Mouse (Mus musculus): ENCODE measurements around the gene Sh2b2.
"Not testable (repeated sequence)": the region's sequence is repeated elsewhere in the genome, so short reads cannot be mapped to it uniquely, and the experiment has no call there.

Gene Sh2b2

DNA sequence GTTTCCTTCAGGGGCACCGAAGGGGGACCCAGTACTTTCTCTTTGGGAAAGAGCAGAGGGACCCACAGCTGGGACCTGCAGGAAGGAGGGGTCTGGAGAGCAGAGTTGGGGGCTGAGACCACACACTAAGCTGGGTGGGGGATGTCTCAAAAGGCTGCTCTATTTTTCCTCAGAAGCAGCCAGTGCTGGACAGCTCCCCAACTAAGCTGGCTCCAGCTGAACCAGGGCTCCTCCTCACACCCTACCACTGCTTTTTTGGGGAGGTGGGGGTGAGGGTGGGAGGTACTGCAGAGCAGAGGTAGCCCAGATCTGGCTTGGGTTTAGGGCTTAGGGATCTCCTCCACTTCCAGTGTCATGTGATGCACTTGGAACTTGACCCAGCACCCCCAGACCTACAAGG, 6.0 kb downstream of the Sh2b2 start:
- DNase-seq (ENCODE audit: extremely low spot score) = no peak

DNA sequence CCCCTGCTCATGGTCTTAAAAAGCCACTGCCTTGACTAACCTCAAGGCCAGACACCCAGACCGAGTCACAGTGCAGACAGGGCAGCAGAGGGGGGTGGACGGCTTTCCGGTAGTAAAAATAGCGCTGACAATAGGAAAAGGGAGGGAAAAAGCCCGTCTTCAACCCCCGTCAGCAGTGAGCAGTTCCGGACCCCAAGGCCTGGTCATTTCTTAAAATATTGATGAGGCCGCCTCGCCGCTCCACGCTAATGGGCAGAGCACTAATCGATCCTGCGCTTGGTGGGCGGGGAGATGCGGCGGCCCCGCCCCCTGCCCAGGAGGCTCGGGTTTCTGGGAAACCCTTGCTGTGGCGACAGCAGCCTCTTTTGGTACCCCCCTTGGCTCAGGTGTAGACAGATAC, 8.7 kb downstream of the Sh2b2 start:
- DNase-seq (ENCODE audit: extremely low spot score) = no peak

- DNase-seq (ENCODE audit: extremely low spot score) = no peak
Observed at GRCm38 (mm10) chr5:136236611-136237010, 9.7 kb downstream of the Sh2b2 start.

DNA sequence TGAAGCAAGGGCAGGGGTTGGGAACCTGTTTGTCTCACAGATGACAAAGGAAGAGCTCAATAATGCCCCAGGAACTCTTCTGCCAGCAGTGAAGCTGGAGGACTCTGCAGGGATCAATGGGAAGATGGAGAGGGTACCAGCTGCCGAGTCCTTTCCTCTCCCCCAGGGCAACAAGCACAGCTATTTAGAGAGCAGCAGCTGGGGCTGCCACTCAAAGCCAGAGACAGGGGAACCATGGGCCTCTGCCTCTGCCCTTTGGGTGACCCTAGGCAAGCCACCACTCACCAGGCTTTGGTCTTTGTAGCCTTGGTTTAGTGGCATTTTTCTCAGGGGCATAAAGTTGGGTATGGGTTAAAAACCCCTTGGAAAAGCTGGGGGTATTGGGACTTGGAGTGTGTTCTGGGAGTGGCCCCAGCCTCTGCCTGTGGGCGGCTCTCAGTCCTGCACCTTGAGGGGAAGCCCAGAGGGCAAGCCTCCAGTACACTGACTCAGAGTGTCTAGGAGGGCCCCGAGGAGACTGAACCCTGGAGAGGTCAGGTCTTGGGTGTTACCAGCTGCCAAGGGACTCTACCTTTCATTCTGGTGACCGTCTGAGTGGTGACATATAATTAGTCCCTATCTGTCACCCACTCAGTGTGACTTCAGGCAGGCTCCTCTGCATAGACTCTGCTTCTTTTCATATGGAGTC, 15.9 kb downstream of the Sh2b2 start:
- DNase-seq (ENCODE audit: extremely low spot score) = no peak

DNA sequence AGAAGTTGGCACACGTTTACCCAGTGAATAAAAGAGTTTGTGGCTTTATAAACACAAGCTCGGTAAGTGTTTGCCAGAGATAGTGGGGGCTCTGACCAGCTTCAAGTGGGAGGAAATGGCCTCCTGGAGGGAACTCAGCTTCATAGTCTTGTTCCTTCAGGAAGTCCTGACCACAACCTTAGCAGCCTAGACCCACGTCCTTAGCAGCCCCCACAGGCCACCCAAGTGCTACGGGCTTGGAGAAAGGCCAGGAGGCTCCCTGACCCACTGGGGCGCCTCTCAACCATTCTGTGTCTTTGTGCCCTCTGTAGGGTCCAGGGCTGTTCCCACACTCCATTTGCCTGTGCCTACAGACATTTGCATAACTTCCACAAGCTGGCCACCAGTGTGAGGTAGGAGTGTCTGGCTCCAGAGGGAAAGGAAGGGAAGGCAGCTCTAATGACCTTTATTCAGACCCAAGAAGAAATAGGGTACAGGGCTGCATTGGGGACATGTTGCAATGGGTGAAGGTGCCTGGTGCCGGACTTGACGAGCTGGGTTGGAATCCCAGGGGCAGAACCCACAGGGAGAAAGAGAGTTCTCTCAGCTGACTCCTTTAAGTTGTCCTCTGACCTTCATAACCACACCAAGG, 20.0 kb downstream of the Sh2b2 start:
- no peak for DNase-seq (ENCODE audit: extremely low spot score)

DNA sequence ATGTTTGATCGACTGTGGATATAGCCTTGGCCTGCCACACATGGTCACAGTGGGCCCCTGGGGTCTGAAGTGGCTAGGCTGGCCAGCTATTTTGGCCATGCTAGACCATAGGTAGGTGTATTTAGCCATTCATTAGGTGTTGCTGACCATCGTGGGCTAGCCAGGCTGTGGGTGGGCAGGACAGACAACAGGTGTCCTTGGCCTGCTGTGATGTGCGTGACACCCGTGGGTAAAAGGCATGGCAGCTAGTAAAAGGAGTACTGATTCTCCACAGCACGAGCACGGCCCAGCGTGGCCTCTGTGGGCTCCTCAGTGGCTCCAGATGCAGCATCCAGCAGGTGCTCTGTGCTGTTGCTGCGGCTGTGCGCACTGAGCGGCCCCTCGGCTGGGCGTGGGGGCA, 27.8 kb downstream of the Sh2b2 start:
- DNase-seq (ENCODE audit: extremely low spot score) = no peak

- no peak for DNase-seq (ENCODE audit: extremely low spot score)
Observed at GRCm38 (mm10) chr5:136217932-136218381, 28.4 kb downstream of the Sh2b2 start.

GRCm38 (mm10) chr5:136217004-136217665, 29.2 kb downstream of the Sh2b2 start:
- DNase-seq (ENCODE audit: extremely low spot score) = no peak

GRCm38 (mm10) chr5:136215958-136216357, 30.4 kb downstream of the Sh2b2 start:
- no peak for DNase-seq (ENCODE audit: extremely low spot score)

- no peak for DNase-seq (ENCODE audit: extremely low spot score)
Observed at GRCm38 (mm10) chr5:136215211-136215610, 31.1 kb downstream of the Sh2b2 start.

- no peak for DNase-seq (ENCODE audit: extremely low spot score)
Observed at GRCm38 (mm10) chr5:136213716-136214115, 32.6 kb downstream of the Sh2b2 start.

DNA sequence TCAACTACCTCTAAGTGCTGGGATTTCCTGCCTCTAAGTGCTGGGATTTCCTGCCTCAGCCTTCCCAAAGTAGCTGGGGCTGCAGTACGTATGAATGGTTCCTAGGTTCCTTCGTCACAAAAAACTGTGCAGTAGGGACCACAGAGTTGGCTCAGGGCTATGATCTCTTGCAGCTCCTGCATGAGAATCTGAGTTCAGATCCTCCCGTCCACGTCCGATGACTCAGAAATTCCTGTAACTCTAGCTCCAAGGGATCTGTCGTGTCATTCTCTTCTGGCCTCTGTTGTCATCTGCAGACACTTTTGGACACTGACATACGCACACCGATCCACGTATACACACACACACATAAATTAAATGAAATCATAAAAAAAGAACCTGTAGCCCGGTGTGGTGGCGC, 33.6 kb downstream of the Sh2b2 start:
- no peak for DNase-seq (ENCODE audit: extremely low spot score)

- not testable (repeated sequence) for DNase-seq (ENCODE audit: extremely low spot score)
Observed at GRCm38 (mm10) chr5:136211341-136212102, 34.8 kb downstream of the Sh2b2 start.

- DNase-seq (ENCODE audit: extremely low spot score) = no peak
Observed at GRCm38 (mm10) chr5:136210549-136210948, 35.8 kb downstream of the Sh2b2 start.

- DNase-seq (ENCODE audit: extremely low spot score) = peak; percentile 81
Observed at GRCm38 (mm10) chr5:136201832-136202231, 44.5 kb downstream of the Sh2b2 start.

- DNase-seq (ENCODE audit: extremely low spot score) = peak; percentile 17
Observed at GRCm38 (mm10) chr5:136199526-136199925, 46.8 kb downstream of the Sh2b2 start.

- peak; percentile 96 for DNase-seq (ENCODE audit: extremely low spot score)
Observed at GRCm38 (mm10) chr5:136198474-136199391, 47.6 kb downstream of the Sh2b2 start, which contains the start of gene Prkrip1. Gene Prkrip1, minus strand, starts transcription at chr5:136198963.

GRCm38 (mm10) chr5:136191870-136192269, 54.5 kb downstream of the Sh2b2 start:
- DNase-seq (ENCODE audit: extremely low spot score) = no peak

DNA sequence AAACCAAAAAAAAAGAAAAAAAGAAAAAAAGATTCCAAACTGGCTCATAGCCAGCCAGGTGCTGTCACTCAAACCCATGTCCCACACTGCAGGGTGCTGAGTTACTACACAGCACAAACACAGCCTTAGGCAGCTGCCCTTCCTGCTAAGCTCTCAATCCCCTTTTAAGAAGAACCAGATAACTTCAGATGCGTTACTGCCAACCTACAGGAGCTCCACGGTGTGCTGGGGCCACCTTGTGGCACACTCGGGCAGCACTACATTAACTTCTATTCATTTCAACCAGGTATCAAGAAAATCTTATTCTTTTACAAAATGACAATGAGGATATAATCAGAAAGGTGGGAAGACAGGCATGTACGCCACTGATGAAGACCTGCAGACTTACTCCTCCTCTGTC, 59.6 kb downstream of the Sh2b2 start:
- peak; percentile 17 for DNase-seq (ENCODE audit: extremely low spot score)

GRCm38 (mm10) chr5:136183766-136184165, 62.6 kb downstream of the Sh2b2 start:
- DNase-seq (ENCODE audit: extremely low spot score) = no peak

- no peak for DNase-seq (ENCODE audit: extremely low spot score)
Observed at GRCm38 (mm10) chr5:136182830-136183229, 63.5 kb downstream of the Sh2b2 start.
